Mouse (Mus musculus) skeletal muscle tissue, postnatal 0 days (tissue): ENCODE measurements around the gene Rnf144b. TPM values are rescaled to one million over a fixed set of nuclear protein-coding genes. Genes with fewer than 3 reads are reported as not detected.

Experiments
- polyA plus RNA-seq: library from polyadenylated mRNA; unstranded; fragments of >200 nt; fragmentation: Nextera tagmentation; extraction: Ambion mirVana; gene quantifications from 2 replicates; pipeline ENCODE4 v1.2.1, GENCODE M21; 2015

Gene Rnf144b
- 3.0 and 3.2 TPM in 2 replicates for polyA plus RNA-seq

DNA sequence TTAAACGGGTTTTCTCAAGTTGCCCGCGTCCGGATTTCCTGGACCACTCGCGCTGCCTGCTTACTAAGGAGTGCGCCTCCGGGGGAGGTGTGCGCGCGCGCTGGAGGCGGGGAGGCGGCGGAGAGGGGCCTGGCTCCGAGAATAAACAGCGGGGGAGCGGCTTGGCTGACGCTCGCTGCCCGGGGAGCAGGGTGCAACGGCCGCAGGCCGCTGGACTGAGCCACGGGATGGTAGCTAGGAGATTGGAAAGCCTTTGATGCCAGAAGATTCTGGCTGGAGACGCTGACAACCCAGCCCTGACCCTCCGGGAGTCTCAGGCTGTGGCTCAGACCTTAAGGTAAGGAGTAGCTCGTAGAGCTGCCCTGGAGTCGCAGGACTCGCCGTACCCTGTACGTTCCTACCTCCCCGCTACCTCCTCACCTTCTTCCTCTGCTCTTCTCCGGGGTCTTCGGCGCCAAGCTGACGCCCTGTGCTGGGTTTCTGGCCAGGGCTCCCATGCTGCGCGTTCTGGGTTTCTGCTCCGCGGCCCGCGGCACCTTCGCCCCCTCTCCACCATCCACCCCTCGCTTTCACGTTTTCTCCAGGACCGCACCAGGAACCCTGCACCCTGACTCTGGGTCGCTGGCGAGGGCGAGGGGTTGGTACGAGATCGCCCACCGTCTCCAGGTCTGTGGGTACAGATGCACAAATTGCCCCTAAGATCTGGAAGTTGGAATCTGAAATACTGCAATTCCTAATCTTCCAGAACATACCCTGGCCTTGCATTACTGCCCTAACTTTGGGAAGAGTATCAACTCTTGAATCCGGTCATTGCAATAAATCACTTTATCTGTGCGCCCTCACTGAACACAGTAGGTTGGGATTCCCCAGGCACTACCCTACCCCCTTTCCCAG, at the start of gene Rnf144b:
Gene Rnf144b, plus strand, starts transcription at position 120 of the 894 bp plus-strand sequence.

DNA sequence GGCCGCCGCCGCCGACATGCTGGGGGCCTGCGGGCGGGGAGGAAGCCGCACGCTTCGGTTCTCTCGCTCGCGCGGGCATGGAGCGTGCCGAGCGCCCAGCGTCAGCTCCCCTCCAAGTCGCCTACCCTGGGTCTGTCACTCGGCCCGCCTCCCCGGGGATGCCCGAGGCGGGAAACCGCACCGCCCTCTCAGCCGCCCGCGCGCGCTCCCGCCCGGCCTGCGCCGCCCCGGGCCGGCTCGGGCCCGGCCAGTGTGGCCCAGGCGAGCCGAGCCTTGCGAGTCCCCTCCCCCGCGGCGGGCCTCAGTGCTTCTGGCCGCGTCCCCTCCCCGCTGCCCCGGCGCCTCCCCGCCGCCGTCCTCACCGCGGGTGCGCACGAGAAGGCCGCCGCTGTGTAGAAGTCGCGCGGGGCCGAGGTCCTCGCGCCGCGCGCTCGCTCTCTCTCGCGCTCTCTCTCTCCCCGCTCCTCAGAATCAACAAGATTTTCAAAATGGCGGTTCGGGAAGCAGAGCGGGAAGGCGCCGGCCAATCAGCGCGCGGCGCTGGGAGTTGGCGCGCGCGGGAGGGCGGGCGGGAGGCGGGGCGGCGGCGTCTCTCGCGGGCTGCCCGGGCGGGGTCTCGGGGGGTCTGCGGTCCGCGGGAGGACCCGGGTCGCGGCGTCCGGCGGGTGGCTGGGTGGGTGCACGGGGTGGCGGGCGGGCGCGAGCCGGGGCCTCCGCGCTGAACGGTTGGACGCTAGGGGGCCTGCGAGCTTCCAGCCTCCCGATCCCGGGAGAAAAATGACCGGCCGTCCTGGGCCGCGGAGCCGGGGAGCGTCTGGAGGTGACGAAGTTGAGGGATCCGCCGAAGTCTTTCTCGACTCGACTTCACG, 16.5 kb upstream of the Rnf144b start, which contains the start of gene Dek:
Gene Dek, minus strand, starts transcription at position 491 of the 869 bp plus-strand sequence.

Other genes starting within 250 kb of the Rnf144b start
- gene Kif13a, start 192.8 kb upstream of the Rnf144b start, polyA plus RNA-seq = 15.4 and 16.3 TPM in 2 replicates
- gene Nhlrc1, start 107.8 kb upstream of the Rnf144b start, polyA plus RNA-seq = 3.3 and 3.6 TPM in 2 replicates
- 3.8 and 4.3 TPM in 2 replicates for gene Kdm1b, start 79.2 kb upstream of the Rnf144b start, polyA plus RNA-seq
- gene Tpmt, start 77.9 kb upstream of the Rnf144b start, polyA plus RNA-seq = 6.3 and 8.1 TPM in 2 replicates
- 97.3 and 110 TPM in 2 replicates for gene Dek, start 16.5 kb upstream of the Rnf144b start, polyA plus RNA-seq